Mouse (Mus musculus) stomach, postnatal 0 days (tissue): ENCODE results near the gene Gtf2f1.

ENCODE experiments used
- CTCF ChIP-seq: IDR thresholded peaks from 2 replicates; pipeline ENCODE4 v1.5.1; 2016; ENCODE audit warnings: antibody characterized with exemption, low read depth, mild to moderate bottlenecking, moderate library complexity
- EP300 ChIP-seq: optimal IDR thresholded peaks from 2 replicates; pipeline ENCODE3; 2016; ENCODE audit warnings: antibody characterized with exemption

- TF ChIP-seq EP300 (no peak), CTCF (no peak)
Measured at GRCm38 (mm10) chr17:56999414-56999813, 11.7 kb downstream of the Gtf2f1 start.
